Mouse (Mus musculus): Measurements from ENCODE around the gene S100a2. TPM values are rescaled to one million over a fixed set of nuclear protein-coding genes. Genes with fewer than 3 reads are reported as not detected.

The S100a2 gene
- not detected in 2 replicates for polyA plus RNA-seq (2015; fragmentation: Nextera tagmentation; extraction: Ambion mirVana)

DNA sequence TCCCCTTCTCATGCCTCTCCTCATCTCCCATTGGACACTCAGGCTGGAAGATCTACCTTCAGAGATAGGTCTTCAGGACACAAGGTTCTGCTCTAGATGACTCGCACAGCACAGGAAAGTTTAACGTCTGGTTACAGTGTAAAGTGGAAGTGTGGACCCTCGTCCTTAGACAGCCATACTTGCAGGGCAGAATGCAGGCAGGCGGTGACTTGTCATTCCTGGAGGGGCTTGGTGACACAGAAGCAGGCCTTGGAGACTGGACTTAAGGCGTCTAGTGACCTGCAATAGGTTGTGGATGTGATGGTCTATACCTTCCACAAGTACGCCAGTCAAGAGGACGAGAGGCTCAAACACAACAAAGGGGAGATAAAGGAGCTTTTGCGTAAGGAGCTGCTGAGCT, at the start of gene S100a2:
S100a2 (plus strand) TSS at position 301 of the 400 bp plus-strand sequence.
- H3K9ac ChIP-seq = no peak within 1 kb of the TSS
- no peaks in the 10 kb centered on the region for H3K27me3 ChIP-seq
- no peaks in the 10 kb centered on the region for H3K36me3 ChIP-seq
- H3K27ac ChIP-seq = 0 out of 2 replicates have a peak within 1 kb of the TSS, but pooled peaks have one; percentile 1
- ATAC-seq (ENCODE audit: borderline replicate concordance, extremely low read depth, low FRiP score, low TSS enrichment) = no peak
- peaks cover 13% of the 10 kb centered on the region for H3K4me1 ChIP-seq
- 74% methylated on average over 8 of the region's 8 CpGs for WGBS
- H3K4me3 ChIP-seq = no peak within 1 kb of the TSS
- H3K4me2 ChIP-seq = no peak within 1 kb of the TSS
- no peaks in the 10 kb centered on the region for H3K9me3 ChIP-seq

DNA sequence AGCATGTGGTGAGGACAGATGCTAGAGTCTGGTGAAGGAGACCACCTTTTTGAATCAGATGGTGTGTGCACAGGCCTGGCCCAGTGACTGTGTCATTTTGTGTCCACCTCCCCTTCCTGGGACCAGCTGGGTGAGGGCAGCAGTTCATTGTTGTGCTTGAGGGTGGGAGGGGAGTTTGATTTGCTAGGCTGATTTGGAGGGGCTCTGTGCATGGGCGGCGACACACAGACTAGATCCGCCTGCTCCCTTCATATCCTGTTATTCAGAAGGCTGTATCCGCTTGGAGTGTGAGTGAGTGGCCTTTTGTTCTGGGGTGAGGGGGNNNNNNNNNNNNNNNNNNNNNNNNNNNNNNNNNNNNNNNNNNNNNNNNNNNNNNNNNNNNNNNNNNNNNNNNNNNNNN, 49.1 kb upstream of the S100a2 start:
- H3K36me3 ChIP-seq = no peaks in the 10 kb centered on the region
- no peak for ATAC-seq (ENCODE audit: borderline replicate concordance, extremely low read depth, low FRiP score, low TSS enrichment)
- 0 out of 2 replicates have a peak, but pooled peaks cover 9% of the 10 kb centered on the region for H3K4me1 ChIP-seq
- peak overlapping the region; percentile 41; the same call in 1 of the 2 replicates for H3K27ac ChIP-seq
- WGBS = 54% methylated on average over 4 of the region's 4 CpGs
- no peaks in the 10 kb centered on the region for H3K27me3 ChIP-seq
- H3K9me3 ChIP-seq = no peaks in the 10 kb centered on the region
- H3K4me3 ChIP-seq = peak overlapping the region; percentile 20
- H3K9ac ChIP-seq = no peak overlapping the region
- peak overlapping the region; percentile 37 for H3K4me2 ChIP-seq

DNA sequence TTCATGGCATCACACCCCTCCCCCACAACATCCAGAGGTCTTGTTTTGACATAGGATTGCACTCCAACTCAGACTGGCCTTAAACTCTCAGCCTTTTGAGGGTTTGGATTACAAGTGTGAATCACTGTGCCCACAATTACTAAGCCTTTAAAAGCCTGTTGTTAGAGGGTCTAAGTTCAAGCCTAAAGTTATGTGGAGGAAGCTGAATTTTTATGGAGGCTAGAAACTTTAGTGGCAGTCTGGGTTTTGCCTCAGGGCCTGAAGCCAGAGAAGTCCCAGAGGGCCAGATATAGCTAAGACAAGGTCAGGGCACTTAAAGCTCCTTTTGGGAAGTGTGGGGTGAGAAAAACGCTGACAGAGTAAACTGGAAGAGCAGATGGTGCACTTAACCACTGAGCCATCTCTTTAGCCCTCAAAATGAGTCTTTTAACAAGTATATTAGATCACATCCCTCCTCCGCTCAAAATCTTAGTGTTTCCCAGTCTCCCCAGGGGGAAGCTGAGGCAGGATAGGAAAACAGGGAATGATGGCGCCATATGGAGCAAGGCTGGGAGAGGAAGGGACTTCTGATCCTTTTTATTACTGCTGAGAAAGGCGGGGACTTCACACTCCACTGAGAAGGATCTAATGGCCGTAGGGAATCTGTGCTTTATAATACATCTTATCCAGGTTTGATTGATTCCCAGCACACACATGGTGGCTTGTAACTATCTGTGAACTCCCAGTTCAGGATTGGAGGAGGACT, 40.2 kb upstream of the S100a2 start:
- no peaks in the 10 kb centered on the region for H3K9me3 ChIP-seq
- 55% methylated on average over 5 of the region's 5 CpGs for WGBS
- no peak overlapping the region for H3K9ac ChIP-seq
- H3K4me3 ChIP-seq = no peak overlapping the region
- ATAC-seq (ENCODE audit: borderline replicate concordance, extremely low read depth, low FRiP score, low TSS enrichment) = no peak
- no peaks in the 10 kb centered on the region for H3K27me3 ChIP-seq
- no peak overlapping the region for H3K4me2 ChIP-seq
- no peak overlapping the region for H3K27ac ChIP-seq
- H3K4me1 ChIP-seq = no peaks in the 10 kb centered on the region
- H3K36me3 ChIP-seq = no peaks in the 10 kb centered on the region

DNA sequence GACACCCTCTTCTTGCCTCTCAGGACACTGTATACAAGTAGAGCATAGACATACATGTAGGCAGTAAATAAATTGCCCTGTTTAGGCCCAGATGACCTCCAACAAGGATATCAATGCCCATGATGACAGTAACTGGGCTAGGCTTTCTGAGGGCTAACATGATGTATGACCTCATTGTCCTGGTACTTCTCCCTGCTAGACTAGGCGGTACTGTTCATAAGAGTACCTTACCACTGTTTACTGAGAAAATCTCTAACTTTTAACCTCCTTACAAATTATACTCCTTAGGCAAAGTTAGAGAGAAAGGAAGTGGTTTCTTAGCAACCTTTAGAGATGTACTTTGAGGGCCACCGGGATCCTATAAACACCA, 39.6 kb upstream of the S100a2 start:
- no peaks in the 10 kb centered on the region for H3K9me3 ChIP-seq
- no peak overlapping the region for H3K27ac ChIP-seq

DNA sequence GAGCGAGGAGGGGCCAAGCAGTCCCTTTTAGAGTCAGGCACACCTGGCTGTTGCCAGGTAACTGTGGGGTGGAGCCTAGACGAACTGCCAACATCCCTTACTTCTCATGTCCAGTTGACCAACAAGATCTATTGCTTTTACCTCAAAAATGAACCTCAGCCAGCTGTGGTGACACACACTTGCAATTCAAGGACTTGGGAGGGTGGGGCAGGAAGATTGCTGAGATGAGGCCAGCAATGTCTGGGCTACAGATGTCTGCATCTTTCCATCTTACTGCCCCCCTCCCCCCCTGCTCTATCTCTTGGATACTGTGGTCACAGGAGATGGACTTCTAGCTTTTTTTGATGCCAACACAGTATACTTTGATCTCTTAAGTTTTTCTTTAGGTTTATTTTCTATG, 37.8 kb upstream of the S100a2 start:
- 63% methylated on average over 2 of the region's 2 CpGs for WGBS
- H3K9ac ChIP-seq = no peak overlapping the region
- no peak for ATAC-seq (ENCODE audit: borderline replicate concordance, extremely low read depth, low FRiP score, low TSS enrichment)
- no peak overlapping the region for H3K4me2 ChIP-seq
- H3K27ac ChIP-seq = no peak overlapping the region
- H3K36me3 ChIP-seq = no peaks in the 10 kb centered on the region
- H3K27me3 ChIP-seq = no peaks in the 10 kb centered on the region
- no peaks in the 10 kb centered on the region for H3K4me1 ChIP-seq
- H3K9me3 ChIP-seq = no peaks in the 10 kb centered on the region
- no peak overlapping the region for H3K4me3 ChIP-seq

More for the DNA sequence above, 39.6 kb upstream of the S100a2 start:
- no peak overlapping the region for H3K4me3 ChIP-seq
- no peaks in the 10 kb centered on the region for H3K27me3 ChIP-seq
- no peak overlapping the region for H3K9ac ChIP-seq
- no peak overlapping the region for H3K4me2 ChIP-seq
- H3K36me3 ChIP-seq = no peaks in the 10 kb centered on the region
- no peaks in the 10 kb centered on the region for H3K4me1 ChIP-seq
- WGBS = 72% methylated on average over 2 of the region's 2 CpGs
- no peak for ATAC-seq (ENCODE audit: borderline replicate concordance, extremely low read depth, low FRiP score, low TSS enrichment)

DNA sequence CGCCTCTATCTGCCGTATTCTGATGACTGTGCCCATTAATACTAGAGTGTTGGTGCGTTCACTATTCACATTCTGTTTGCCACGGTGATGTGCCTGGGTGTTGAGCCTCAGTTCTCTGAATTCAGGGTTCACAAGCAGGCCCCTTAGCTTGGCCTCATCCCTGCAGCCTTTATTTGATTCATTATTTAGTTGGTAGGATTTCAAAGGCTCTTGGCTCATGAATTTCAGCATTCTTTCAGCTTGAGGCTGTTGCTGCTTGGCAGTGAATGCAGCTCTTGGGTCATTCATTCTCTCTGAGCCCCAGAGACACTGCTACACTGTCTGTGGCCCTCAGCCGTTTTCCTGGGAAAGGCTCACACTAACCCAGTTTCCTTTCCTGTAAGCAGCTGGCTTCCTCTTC, 34.1 kb upstream of the S100a2 start:
- Histone ChIP-seq H3K9me3 (no peaks in the 10 kb centered on the region), H3K36me3 (no peaks in the 10 kb centered on the region), H3K9ac (no peak overlapping the region), H3K27ac (no peak overlapping the region), H3K4me2 (no peak overlapping the region), H3K27me3 (no peaks in the 10 kb centered on the region), H3K4me1 (no peaks in the 10 kb centered on the region), H3K4me3 (no peak overlapping the region)
- 67% methylated on average over 5 of the region's 5 CpGs for WGBS
- ATAC-seq (ENCODE audit: borderline replicate concordance, extremely low read depth, low FRiP score, low TSS enrichment) = no peak

DNA sequence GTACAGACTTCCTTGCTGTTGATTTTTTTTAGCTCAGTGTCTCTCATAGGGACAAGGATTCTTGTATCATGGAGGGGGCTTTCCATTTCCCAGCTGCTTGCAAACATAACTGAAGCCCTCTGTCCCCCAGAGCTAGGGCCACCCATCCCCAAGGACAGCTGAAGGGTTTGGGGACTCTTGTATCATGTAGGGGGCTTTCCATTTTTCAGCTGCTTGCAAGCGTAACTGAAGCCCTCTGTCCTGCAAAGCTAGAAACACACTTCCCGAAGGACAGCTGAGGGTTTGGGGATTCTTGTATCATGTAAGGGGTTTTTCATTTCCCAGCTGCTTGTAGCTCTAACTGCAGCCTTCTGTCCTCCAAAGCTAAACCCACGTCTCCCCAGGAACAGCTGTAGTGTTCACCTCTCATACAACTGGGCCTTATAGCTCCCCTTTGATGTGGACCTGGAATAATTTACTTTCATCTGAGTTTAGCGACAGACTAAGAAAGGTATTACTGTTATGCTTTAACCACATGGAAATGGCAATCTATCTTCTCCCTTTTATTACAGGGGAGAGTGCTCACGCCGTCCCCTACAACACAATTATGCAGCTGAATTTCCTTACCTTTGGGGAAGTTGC, 29.9 kb upstream of the S100a2 start, which contains the start of gene S100a3:
S100a3 (plus strand) TSS at position 571 of the 621 bp plus-strand sequence.
- no peaks in the 10 kb centered on the region for H3K27me3 ChIP-seq
- H3K36me3 ChIP-seq = no peaks in the 10 kb centered on the region
- ATAC-seq (ENCODE audit: borderline replicate concordance, extremely low read depth, low FRiP score, low TSS enrichment) = no peak
- 74% methylated on average over 6 of the region's 6 CpGs for WGBS
- no peak within 1 kb of the TSS for H3K4me3 ChIP-seq
- no peak within 1 kb of the TSS for H3K27ac ChIP-seq
- H3K9me3 ChIP-seq = no peaks in the 10 kb centered on the region
- H3K9ac ChIP-seq = no peak within 1 kb of the TSS
- H3K4me1 ChIP-seq = no peaks in the 10 kb centered on the region
- no peak within 1 kb of the TSS for H3K4me2 ChIP-seq

DNA sequence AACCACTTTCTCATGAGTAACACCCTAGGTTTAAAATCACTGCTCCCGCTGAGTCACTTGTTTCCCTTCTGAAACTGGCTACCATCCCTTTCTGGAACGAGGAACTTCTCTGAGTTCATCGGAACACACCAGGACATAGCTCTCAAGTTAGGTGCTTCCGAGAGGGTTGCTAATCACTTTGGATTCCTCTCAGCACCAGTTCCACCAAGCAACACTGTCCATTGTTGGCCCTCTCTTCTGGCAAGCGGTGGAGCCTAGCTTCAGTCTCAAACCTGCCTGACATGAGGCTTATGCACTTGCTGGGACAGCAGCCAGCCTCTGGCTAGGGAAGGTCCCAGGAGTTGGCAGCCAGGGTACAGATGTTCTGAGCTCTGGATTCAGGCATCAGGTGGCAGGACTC, 15.4 kb upstream of the S100a2 start:
- no peaks in the 10 kb centered on the region for H3K9me3 ChIP-seq
- H3K4me2 ChIP-seq = no peak overlapping the region
- no peaks in the 10 kb centered on the region for H3K4me1 ChIP-seq
- 82% methylated on average over 5 of the region's 5 CpGs for WGBS
- no peaks in the 10 kb centered on the region for H3K27me3 ChIP-seq
- H3K4me3 ChIP-seq = no peak overlapping the region
- H3K27ac ChIP-seq = no peak overlapping the region
- H3K36me3 ChIP-seq = no peaks in the 10 kb centered on the region
- no peak overlapping the region for H3K9ac ChIP-seq
- ATAC-seq (ENCODE audit: borderline replicate concordance, extremely low read depth, low FRiP score, low TSS enrichment) = no peak

DNA sequence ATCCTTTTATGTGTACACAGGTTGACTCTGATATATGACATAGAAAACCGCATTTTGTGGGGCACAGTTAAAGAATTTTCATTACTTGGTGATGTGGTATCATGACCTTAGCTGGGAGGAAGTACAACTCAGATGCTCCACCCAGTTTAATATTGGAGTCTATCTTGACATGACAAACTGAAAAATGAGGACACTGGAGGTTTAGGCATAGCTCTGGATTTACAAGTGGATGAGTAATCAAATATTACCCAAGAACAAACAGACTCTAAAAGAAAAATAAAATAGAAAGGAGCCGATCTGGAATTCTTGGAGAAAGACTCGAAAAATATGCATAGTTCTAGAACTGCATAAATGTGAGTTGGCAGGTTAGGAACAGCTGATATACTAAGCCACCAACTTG, 14.7 kb upstream of the S100a2 start:
- H3K4me2 ChIP-seq = no peak overlapping the region
- no peaks in the 10 kb centered on the region for H3K27me3 ChIP-seq
- H3K9me3 ChIP-seq = no peaks in the 10 kb centered on the region
- no peaks in the 10 kb centered on the region for H3K4me1 ChIP-seq
- ATAC-seq (ENCODE audit: borderline replicate concordance, extremely low read depth, low FRiP score, low TSS enrichment) = no peak
- H3K27ac ChIP-seq = no peak overlapping the region
- WGBS = 55% methylated on average over 3 of the region's 3 CpGs
- no peaks in the 10 kb centered on the region for H3K36me3 ChIP-seq
- H3K9ac ChIP-seq = no peak overlapping the region
- H3K4me3 ChIP-seq = no peak overlapping the region

DNA sequence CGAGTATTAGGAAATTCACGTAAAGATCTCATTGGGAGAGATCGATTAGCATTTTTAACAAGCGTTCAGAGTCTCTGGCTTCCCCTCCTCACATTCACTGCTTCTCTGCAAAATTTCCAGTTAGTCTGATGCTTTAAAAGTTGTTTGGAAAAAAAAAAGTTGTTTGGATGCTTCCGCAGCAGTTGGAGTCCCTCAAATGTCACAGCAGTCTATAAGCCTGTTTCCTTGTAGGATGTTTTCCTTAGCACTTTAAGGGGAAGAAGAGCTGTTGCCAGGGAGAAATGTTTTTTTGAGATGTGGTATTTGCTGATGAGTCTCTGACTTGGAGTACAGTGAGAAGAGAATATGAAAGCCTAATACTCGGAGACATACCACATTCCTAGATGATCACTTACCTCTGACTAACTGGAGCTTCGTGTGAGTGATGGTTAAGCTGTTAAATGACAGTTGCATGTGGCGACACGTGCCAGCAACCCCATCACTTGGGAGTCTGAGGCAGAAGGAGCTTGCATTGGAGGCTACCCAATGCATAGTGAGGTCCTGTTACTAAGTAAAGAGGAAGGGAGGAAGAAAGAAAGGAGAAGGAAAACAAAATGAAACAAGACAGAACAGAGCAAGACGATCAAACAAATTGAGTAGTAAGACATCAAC, 13.6 kb upstream of the S100a2 start:
- Histone ChIP-seq H3K36me3 (no peaks in the 10 kb centered on the region), H3K4me3 (no peak overlapping the region), H3K27me3 (no peaks in the 10 kb centered on the region), H3K9ac (no peak overlapping the region), H3K4me1 (no peaks in the 10 kb centered on the region), H3K27ac (no peak overlapping the region), H3K4me2 (no peak overlapping the region), H3K9me3 (no peaks in the 10 kb centered on the region)
- 60% methylated on average over 10 of the region's 10 CpGs for WGBS
- no peak for ATAC-seq (ENCODE audit: borderline replicate concordance, extremely low read depth, low FRiP score, low TSS enrichment)

DNA sequence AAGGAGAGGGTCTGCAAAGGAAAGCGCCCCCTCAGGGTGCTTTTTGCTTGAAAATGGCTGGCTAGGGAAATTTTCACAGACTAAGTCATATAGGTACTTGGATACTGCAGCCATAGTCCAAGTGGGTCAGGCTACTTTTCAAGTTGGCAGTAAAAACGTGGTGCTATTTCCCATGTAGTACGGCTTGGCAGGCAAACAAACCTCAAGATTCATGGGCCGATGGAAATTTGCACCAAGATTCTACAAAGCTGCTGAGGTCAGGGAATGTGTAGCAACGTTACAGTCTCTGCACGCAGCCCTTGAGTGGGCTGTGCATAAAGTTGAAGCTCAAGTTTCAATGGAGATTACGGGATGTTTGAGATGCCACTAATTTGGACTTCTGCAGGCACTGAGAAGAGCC, 10.6 kb upstream of the S100a2 start:
- ATAC-seq (ENCODE audit: borderline replicate concordance, extremely low read depth, low FRiP score, low TSS enrichment) = no peak
- Histone ChIP-seq H3K27me3 (no peaks in the 10 kb centered on the region), H3K36me3 (no peaks in the 10 kb centered on the region), H3K4me3 (no peak overlapping the region), H3K9me3 (no peaks in the 10 kb centered on the region), H3K27ac (no peak overlapping the region), H3K9ac (no peak overlapping the region), H3K4me1 (no peaks in the 10 kb centered on the region), H3K4me2 (no peak overlapping the region)
- 39% methylated on average over 7 of the region's 7 CpGs for WGBS

DNA sequence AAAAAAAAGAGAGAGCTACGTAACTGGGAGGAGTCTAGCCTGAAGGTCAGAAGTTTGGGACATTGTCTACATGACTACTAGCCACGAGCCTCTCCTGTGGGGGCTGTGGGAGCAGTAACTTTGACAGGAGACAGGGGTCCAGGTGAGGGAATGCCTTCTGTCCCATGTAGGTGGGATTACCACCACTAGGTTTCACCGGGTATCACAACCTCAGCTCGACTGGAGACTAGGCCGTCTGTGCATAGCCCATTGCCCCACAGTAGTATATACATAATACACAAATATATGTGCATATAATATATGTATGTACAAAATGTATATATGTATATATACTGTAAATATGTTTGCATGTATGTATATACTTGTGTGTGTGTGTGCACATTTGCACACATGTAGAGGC, 8.9 kb upstream of the S100a2 start:
- no peak overlapping the region for H3K4me2 ChIP-seq
- no peaks in the 10 kb centered on the region for H3K9me3 ChIP-seq
- WGBS = 90% methylated on average over 5 of the region's 5 CpGs

More for the DNA sequence above, 8.9 kb upstream of the S100a2 start:
- H3K27me3 ChIP-seq = no peaks in the 10 kb centered on the region
- H3K4me3 ChIP-seq = no peak overlapping the region
- no peak overlapping the region for H3K27ac ChIP-seq
- no peak for ATAC-seq (ENCODE audit: borderline replicate concordance, extremely low read depth, low FRiP score, low TSS enrichment)
- H3K9ac ChIP-seq = no peak overlapping the region
- 0 out of 2 replicates have a peak, but pooled peaks cover 4% of the 10 kb centered on the region for H3K4me1 ChIP-seq
- H3K36me3 ChIP-seq = no peaks in the 10 kb centered on the region
